Mouse (Mus musculus) midbrain, postnatal 0 days (tissue): ENCODE data around the gene Foxp4. TPM values are rescaled to one million over a fixed set of nuclear protein-coding genes. Genes with fewer than 3 reads are reported as not detected.

Source experiments
- ATAC-seq: fragments of 200-750 bp; cut with Nextera tagmentation; 2 replicates; pipeline ENCODE4 v1.8.0; 2017; ENCODE audit warnings: moderate number of reproducible peaks, mild to moderate bottlenecking, moderate TSS enrichment, moderate library complexity; ENCODE audit not compliant: low FRiP score
- DNase-seq: peaks from one replicate; pipeline ENCODE4 v3.0.0-alpha.2; 2015; ENCODE audit warnings: low spot score
- H3K27ac ChIP-seq: fragments of 300-500 bp; sonication (generic); 2 replicates; pipeline ENCODE4 v1.5.1; 2014; ENCODE audit warnings: low read depth, mild to moderate bottlenecking, low read length, mixed read lengths
- H3K27me3 ChIP-seq: fragments of 300-500 bp; sonication (generic); 2 replicates; pipeline ENCODE4 v1.6.1; 2014; ENCODE audit warnings: low read length, control low read depth, mixed read lengths; ENCODE audit not compliant: insufficient read depth
- H3K36me3 ChIP-seq: fragments of 300-500 bp; sonication (generic); 2 replicates; pipeline ENCODE4 v1.6.1; 2014; ENCODE audit warnings: low read length, control low read depth, mixed read lengths; ENCODE audit not compliant: insufficient read depth
- H3K4me1 ChIP-seq: fragments of 300-500 bp; sonication (generic); 2 replicates; pipeline ENCODE4 v1.6.1; 2014; ENCODE audit warnings: mild to moderate bottlenecking, control low read depth, antibody characterized with exemption, low read length, mixed read lengths; ENCODE audit not compliant: insufficient read depth
- H3K4me2 ChIP-seq: fragments of 300-500 bp; sonication (generic); 2 replicates; pipeline ENCODE4 v1.6.1; 2014; ENCODE audit warnings: low read depth, mild to moderate bottlenecking, low read length, mixed read lengths; ENCODE audit not compliant: poor library complexity, severe bottlenecking
- H3K4me3 ChIP-seq: fragments of 300-500 bp; sonication (generic); 2 replicates; pipeline ENCODE4 v1.5.1; 2014; ENCODE audit warnings: low read depth, mild to moderate bottlenecking, low read length, moderate library complexity
- H3K9ac ChIP-seq: fragments of 300-500 bp; sonication (generic); replicated peaks from 2 replicates; pipeline ENCODE4 v1.6.1; 2014; ENCODE audit warnings: mild to moderate bottlenecking, low read length, moderate library complexity, mixed read lengths; ENCODE audit not compliant: poor library complexity, severe bottlenecking
- H3K9me3 ChIP-seq: fragments of 300-500 bp; sonication (generic); 2 replicates; pipeline ENCODE4 v1.6.1; 2016; ENCODE audit warnings: low read length, control low read depth
- CTCF ChIP-seq: IDR thresholded peaks from 2 replicates; pipeline ENCODE4 v1.5.1; 2016; ENCODE audit warnings: antibody characterized with exemption, mild to moderate bottlenecking
- WGBS: fragments of 180-500 bp; shearing (Covaris S2); extraction: QIAGEN DNeasy Blood & Tissue Kit; methylation state at CpG from one replicate; pipeline ENCODE4 v1.1.7; 2014; 5-methylcytosine and 5-hydroxymethylcytosine counted together
- polyA plus RNA-seq: library from polyadenylated mRNA; unstranded; fragments of >200 nt; fragmentation: Nextera tagmentation; extraction: Ambion mirVana; gene quantifications from 2 replicates; pipeline ENCODE4 v1.2.1, GENCODE M21; 2015
- total RNA-seq: library from RNA; depleted of rRNA; stranded (reverse); fragments of >200 nt; gene quantifications from 2 replicates; pipeline ENCODE4 v1.2.3, GENCODE M21; 2014

The Foxp4 gene
- total and polyA plus RNA-seq, 2 experiments from 2014 or later, result 55.4 to 200 TPM

DNA sequence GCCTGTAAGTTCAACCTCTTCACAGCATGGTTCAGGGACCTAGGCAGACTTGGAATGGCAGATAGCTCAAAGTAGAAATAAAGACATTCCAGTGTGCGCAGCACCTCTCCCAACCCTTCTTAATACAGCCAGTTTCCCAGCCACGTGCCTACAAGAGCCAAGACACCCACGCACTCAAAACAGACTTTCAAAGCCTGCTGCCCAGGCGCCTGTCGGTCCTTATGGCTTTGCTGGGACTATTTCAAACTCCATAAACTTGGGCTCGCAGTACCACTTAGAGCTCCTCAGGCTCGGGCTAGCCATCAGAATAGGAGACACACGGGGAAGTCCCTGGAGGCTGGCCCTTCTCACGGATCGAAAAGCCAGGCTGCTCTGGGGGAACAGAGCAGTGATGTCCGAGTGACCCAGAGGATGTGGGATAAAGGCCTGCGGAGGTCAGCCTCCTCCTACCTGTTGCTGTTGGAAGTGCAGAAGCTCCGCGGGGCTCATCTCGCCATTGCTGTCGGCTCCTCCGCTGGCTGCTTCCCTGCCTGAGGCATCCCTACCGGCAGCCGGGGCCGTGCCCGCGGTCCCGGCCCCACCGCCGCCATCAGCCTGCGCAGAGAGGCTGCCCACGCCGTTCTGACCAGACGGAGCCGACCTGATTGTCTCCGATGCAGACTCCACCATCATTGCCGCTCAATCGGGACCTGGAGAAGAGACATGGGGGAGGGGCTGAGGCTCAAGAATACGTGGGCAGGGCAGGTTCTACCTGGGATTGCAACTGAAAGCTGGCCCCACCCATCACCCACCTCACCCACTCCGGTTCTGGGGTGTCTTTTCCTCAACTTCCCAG, 20.4 kb downstream of the Foxp4 start:
- Histone ChIP-seq H3K27me3 (0 out of 2 replicates have a peak, but pooled peaks cover 3% of the 10 kb centered on the region), H3K9ac (peak overlapping the region; percentile 46), H3K4me1 (0 out of 2 replicates have a peak, but pooled peaks cover 7% of the 10 kb centered on the region), H3K27ac (no peak overlapping the region), H3K4me2 (peak overlapping the region; percentile 53), H3K9me3 (no peaks in the 10 kb centered on the region), H3K36me3 (no peaks in the 10 kb centered on the region), H3K4me3 (peak overlapping the region; percentile 30)
- WGBS, result 31% methylated on average over 35 of the region's 35 CpGs
- TF ChIP-seq CTCF, result no peak; the same call in 1 of the 2 replicates
- DNase-seq (no peak), ATAC-seq (no peak)

DNA sequence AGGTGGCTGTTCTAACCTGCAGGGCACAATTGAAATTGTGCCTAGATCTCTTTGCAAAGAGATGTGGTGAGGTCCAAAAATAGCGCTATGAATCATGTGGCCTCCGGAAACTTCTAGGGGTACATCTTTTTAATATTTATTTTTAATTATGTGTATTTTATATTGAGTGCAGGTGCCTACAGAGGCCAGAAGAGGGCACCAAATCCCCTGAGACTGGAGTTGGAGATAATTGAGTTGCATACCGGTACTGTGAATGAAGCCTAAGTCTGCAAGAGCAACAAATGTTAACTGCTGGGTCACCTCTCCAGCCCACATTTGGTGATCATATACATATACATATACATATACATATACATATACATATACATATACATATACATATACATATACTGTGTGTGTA, 22.7 kb downstream of the Foxp4 start:
- Histone ChIP-seq H3K9ac (no peak overlapping the region), H3K27me3 (no peaks in the 10 kb centered on the region), H3K4me3 (no peak overlapping the region), H3K36me3 (no peaks in the 10 kb centered on the region), H3K4me2 (no peak overlapping the region), H3K27ac (no peak overlapping the region), H3K9me3 (no peaks in the 10 kb centered on the region), H3K4me1 (0 out of 2 replicates have a peak, but pooled peaks cover 12% of the 10 kb centered on the region)
- ATAC-seq (no peak), DNase-seq (peak; percentile 37)
- peak; percentile 61 for TF ChIP-seq CTCF
- WGBS, result 67% methylated on average over 3 of the region's 3 CpGs

DNA sequence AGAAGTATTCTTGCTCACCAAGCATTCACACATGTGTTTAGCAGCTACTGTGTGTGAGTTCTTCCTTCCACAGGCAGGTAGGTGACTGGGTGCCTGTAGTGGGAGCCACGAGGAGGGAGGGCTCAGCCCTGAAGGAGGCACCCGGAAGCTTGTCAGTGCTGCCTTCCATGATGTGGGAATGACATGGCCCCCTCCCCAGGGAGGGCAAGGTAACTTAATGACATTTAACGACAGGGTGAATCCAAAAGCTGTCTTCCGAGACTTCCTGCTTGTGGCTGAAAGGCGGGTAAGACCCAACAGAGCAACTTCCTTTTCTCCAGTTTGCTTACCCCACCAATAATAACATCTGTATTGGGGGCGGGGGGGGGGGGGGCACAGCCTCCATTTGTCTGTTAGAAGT, 23.7 kb downstream of the Foxp4 start:
- H3K4me1 ChIP-seq, result 0 out of 2 replicates have a peak, but pooled peaks cover 12% of the 10 kb centered on the region
- no peaks in the 10 kb centered on the region for H3K9me3 ChIP-seq
- no peak overlapping the region for H3K4me2 ChIP-seq
- DNase-seq, result no peak
- no peaks in the 10 kb centered on the region for H3K36me3 ChIP-seq
- no peak overlapping the region for H3K9ac ChIP-seq
- WGBS, result 54% methylated on average over 6 of the region's 6 CpGs
- no peak overlapping the region for H3K4me3 ChIP-seq
- H3K27ac ChIP-seq, result no peak overlapping the region
- H3K27me3 ChIP-seq, result no peaks in the 10 kb centered on the region
- no peak for TF ChIP-seq CTCF
- ATAC-seq, result no peak

DNA sequence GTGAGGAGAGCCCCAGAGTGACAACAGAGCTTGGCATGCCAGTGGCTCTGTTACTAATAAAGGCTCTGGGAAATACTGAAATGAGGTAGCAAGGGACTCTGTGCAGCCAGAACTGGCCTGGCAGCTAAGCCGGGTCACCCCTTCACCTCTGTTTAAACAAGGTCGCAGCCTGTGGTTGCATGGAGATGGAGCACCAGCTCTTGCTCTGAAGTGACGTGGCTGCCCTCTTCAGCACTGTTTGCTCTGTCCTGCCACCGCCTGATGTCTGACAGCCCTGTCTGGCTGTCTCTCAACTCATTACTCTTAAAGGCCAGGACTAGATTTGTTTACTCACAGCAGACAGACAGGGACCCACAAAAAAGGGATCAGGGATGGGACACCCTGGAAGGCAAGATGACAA, 25.3 kb downstream of the Foxp4 start:
- H3K4me1 ChIP-seq, result 0 out of 2 replicates have a peak, but pooled peaks cover 9% of the 10 kb centered on the region
- no peak overlapping the region for H3K4me3 ChIP-seq
- no peaks in the 10 kb centered on the region for H3K36me3 ChIP-seq
- no peak overlapping the region for H3K9ac ChIP-seq
- H3K4me2 ChIP-seq, result no peak overlapping the region
- 40% methylated on average over 4 of the region's 4 CpGs for WGBS
- no peaks in the 10 kb centered on the region for H3K27me3 ChIP-seq
- ATAC-seq, result no peak
- no peak overlapping the region for H3K27ac ChIP-seq
- no peak for TF ChIP-seq CTCF
- DNase-seq, result no peak
- no peaks in the 10 kb centered on the region for H3K9me3 ChIP-seq

DNA sequence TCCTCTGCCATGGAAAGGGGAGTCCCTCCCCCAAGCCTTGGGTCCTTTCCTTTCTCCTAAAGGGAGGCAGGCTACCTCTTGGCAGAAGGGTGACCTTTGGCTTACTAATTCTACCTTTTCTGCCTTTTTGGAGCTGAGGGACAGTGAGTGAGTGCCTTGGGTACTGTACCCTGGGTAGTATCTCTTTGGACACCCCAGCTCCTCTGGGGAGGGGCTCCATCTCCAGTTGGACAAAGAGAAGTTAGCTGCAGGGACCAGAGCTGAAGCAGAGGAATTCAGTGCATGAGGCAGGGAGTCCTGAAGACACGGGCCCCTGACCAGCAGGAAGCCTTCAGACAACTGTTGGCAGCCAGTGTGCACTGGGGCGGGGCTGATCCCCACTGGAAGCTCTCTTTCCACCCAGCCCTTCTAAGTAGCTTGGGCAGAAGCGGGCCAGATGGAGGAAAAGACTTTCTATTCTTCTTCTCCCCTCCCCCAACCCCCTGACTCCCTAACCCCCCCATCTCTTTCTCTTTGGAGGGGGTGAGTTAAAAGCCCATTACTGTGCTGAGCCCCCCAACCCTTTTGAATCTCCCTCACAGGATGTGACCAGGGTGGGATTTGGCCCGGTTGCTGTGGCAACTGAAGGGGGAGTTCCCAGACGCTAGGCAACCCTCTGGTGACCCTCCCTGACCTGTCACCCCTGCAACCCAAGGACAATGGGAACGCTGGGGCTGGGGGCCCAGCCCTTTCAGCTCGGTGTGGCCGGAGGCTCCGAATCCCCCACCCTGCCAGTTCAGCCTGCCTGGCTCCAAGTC, 26.3 kb downstream of the Foxp4 start:
- Histone ChIP-seq H3K4me1 (0 out of 2 replicates have a peak, but pooled peaks cover 5% of the 10 kb centered on the region), H3K4me2 (no peak overlapping the region), H3K9me3 (no peaks in the 10 kb centered on the region), H3K27ac (no peak overlapping the region), H3K4me3 (no peak overlapping the region), H3K36me3 (no peaks in the 10 kb centered on the region), H3K27me3 (no peaks in the 10 kb centered on the region), H3K9ac (no peak overlapping the region)
- WGBS, result 20% methylated on average over 9 of the region's 9 CpGs
- peak; percentile 36 for DNase-seq
- TF ChIP-seq CTCF, result no peak
- no peak for ATAC-seq
